Mouse (Mus musculus): ENCODE results near the gene Calhm5. TPM values are rescaled to one million over a fixed set of nuclear protein-coding genes. Genes with fewer than 3 reads are reported as not detected.

The Calhm5 gene
- polyA plus RNA-seq, 1 experiment from 2014 or later = 0.30 TPM

GRCm38 (mm10) chr10:34088515-34088914 is 7.8 kb downstream of the Calhm5 start:
- no peak for ATAC-seq (ENCODE audit: low FRiP score, low TSS enrichment)
- H3K4me2 ChIP-seq (replicated peaks; ENCODE audit: low read depth, low read length) = no peak overlapping the region
- WGBS = 79% methylated on average over 2 of the region's 2 CpGs
- H3K9me3 ChIP-seq (ENCODE audit: control insufficient read depth, low read length) = no peaks in the 10 kb centered on the region
- no peak overlapping the region for H3K27ac ChIP-seq (ENCODE audit: low read depth, low read length)
- H3K4me1 ChIP-seq (ENCODE audit: control insufficient read depth, insufficient read depth, low read length) = no peaks in the 10 kb centered on the region
- H3K9ac ChIP-seq (ENCODE audit: low read depth, low read length) = no peak overlapping the region
- no peaks in the 10 kb centered on the region for H3K27me3 ChIP-seq (ENCODE audit: control insufficient read depth, insufficient read depth, low read length)
- no peaks in the 10 kb centered on the region for H3K36me3 ChIP-seq (ENCODE audit: control insufficient read depth, insufficient read depth, low read length)
- no peak overlapping the region for H3K4me3 ChIP-seq (ENCODE audit: low read length)

GRCm38 (mm10) chr10:34086514-34086913 is 9.8 kb downstream of the Calhm5 start:
- no peak overlapping the region for H3K4me2 ChIP-seq (replicated peaks; ENCODE audit: low read depth, low read length)
- no peak overlapping the region for H3K27ac ChIP-seq (ENCODE audit: low read depth, low read length)
- no peak overlapping the region for H3K4me3 ChIP-seq (ENCODE audit: low read length)
- no peaks in the 10 kb centered on the region for H3K9me3 ChIP-seq (ENCODE audit: control insufficient read depth, low read length)
- no peaks in the 10 kb centered on the region for H3K36me3 ChIP-seq (ENCODE audit: control insufficient read depth, insufficient read depth, low read length)
- ATAC-seq (ENCODE audit: low FRiP score, low TSS enrichment) = no peak
- 91% methylated on average over 1 of the region's 1 CpGs for WGBS
- no peak overlapping the region for H3K9ac ChIP-seq (ENCODE audit: low read depth, low read length)
- H3K4me1 ChIP-seq (ENCODE audit: control insufficient read depth, insufficient read depth, low read length) = no peaks in the 10 kb centered on the region
- H3K27me3 ChIP-seq (ENCODE audit: control insufficient read depth, insufficient read depth, low read length) = no peaks in the 10 kb centered on the region

GRCm38 (mm10) chr10:34074522-34075200 is 21.7 kb downstream of the Calhm5 start:
- Histone ChIP-seq H3K27me3 (ENCODE audit: control insufficient read depth, insufficient read depth, low read length) (no peaks in the 10 kb centered on the region), H3K4me3 (ENCODE audit: low read length) (no peak overlapping the region), H3K36me3 (ENCODE audit: control insufficient read depth, insufficient read depth, low read length) (no peaks in the 10 kb centered on the region), H3K4me1 (ENCODE audit: control insufficient read depth, insufficient read depth, low read length) (no peaks in the 10 kb centered on the region), H3K27ac (ENCODE audit: low read depth, low read length) (no peak overlapping the region), H3K9ac (ENCODE audit: low read depth, low read length) (no peak overlapping the region), H3K4me2 (replicated peaks; ENCODE audit: low read depth, low read length) (no peak overlapping the region), H3K9me3 (ENCODE audit: control insufficient read depth, low read length) (no peaks in the 10 kb centered on the region)
- no peak for ATAC-seq (ENCODE audit: low FRiP score, low TSS enrichment)
- WGBS = 86% methylated on average over 5 of the region's 5 CpGs

GRCm38 (mm10) chr10:34071650-34072049 is 24.7 kb downstream of the Calhm5 start:
- Histone ChIP-seq H3K9ac (ENCODE audit: low read depth, low read length) (no peak overlapping the region), H3K9me3 (ENCODE audit: control insufficient read depth, low read length) (no peaks in the 10 kb centered on the region), H3K4me3 (ENCODE audit: low read length) (no peak overlapping the region), H3K27ac (ENCODE audit: low read depth, low read length) (no peak overlapping the region), H3K36me3 (ENCODE audit: control insufficient read depth, insufficient read depth, low read length) (no peaks in the 10 kb centered on the region), H3K4me1 (ENCODE audit: control insufficient read depth, insufficient read depth, low read length) (no peaks in the 10 kb centered on the region), H3K27me3 (ENCODE audit: control insufficient read depth, insufficient read depth, low read length) (no peaks in the 10 kb centered on the region), H3K4me2 (replicated peaks; ENCODE audit: low read depth, low read length) (no peak overlapping the region)
- WGBS = 40% methylated on average over 2 of the region's 2 CpGs
- no peak for ATAC-seq (ENCODE audit: low FRiP score, low TSS enrichment)

GRCm38 (mm10) chr10:34070999-34071492 is 25.3 kb downstream of the Calhm5 start:
- Histone ChIP-seq H3K4me1 (ENCODE audit: control insufficient read depth, insufficient read depth, low read length) (no peaks in the 10 kb centered on the region), H3K9me3 (ENCODE audit: control insufficient read depth, low read length) (no peaks in the 10 kb centered on the region), H3K27me3 (ENCODE audit: control insufficient read depth, insufficient read depth, low read length) (no peaks in the 10 kb centered on the region), H3K27ac (ENCODE audit: low read depth, low read length) (no peak overlapping the region), H3K36me3 (ENCODE audit: control insufficient read depth, insufficient read depth, low read length) (no peaks in the 10 kb centered on the region), H3K4me2 (replicated peaks; ENCODE audit: low read depth, low read length) (no peak overlapping the region), H3K9ac (ENCODE audit: low read depth, low read length) (no peak overlapping the region), H3K4me3 (ENCODE audit: low read length) (no peak overlapping the region)
- ATAC-seq (ENCODE audit: low FRiP score, low TSS enrichment) = no peak
- WGBS = 40% methylated on average over 5 of the region's 5 CpGs

- Histone ChIP-seq H3K9me3 (ENCODE audit: control insufficient read depth, low read length) (no peaks in the 10 kb centered on the region), H3K9ac (ENCODE audit: low read depth, low read length) (no peak overlapping the region), H3K27ac (ENCODE audit: low read depth, low read length) (no peak overlapping the region), H3K4me3 (ENCODE audit: low read length) (no peak overlapping the region), H3K4me1 (ENCODE audit: control insufficient read depth, insufficient read depth, low read length) (no peaks in the 10 kb centered on the region), H3K27me3 (ENCODE audit: control insufficient read depth, insufficient read depth, low read length) (no peaks in the 10 kb centered on the region), H3K4me2 (replicated peaks; ENCODE audit: low read depth, low read length) (no peak overlapping the region), H3K36me3 (ENCODE audit: control insufficient read depth, insufficient read depth, low read length) (no peaks in the 10 kb centered on the region)
- 83% methylated on average over 1 of the region's 1 CpGs for WGBS
- ATAC-seq (ENCODE audit: low FRiP score, low TSS enrichment) = no peak
These were observed 26.7 kb downstream of the Calhm5 start for GRCm38 (mm10) chr10:34069606-34070005.

- Histone ChIP-seq H3K9me3 (ENCODE audit: control insufficient read depth, low read length) (no peaks in the 10 kb centered on the region), H3K4me3 (ENCODE audit: low read length) (no peak overlapping the region), H3K4me1 (ENCODE audit: control insufficient read depth, insufficient read depth, low read length) (no peaks in the 10 kb centered on the region), H3K9ac (ENCODE audit: low read depth, low read length) (no peak overlapping the region), H3K4me2 (replicated peaks; ENCODE audit: low read depth, low read length) (no peak overlapping the region), H3K27me3 (ENCODE audit: control insufficient read depth, insufficient read depth, low read length) (no peaks in the 10 kb centered on the region), H3K27ac (ENCODE audit: low read depth, low read length) (no peak overlapping the region), H3K36me3 (ENCODE audit: control insufficient read depth, insufficient read depth, low read length) (no peaks in the 10 kb centered on the region)
- WGBS = 48% methylated on average over 3 of the region's 3 CpGs
- no peak for ATAC-seq (ENCODE audit: low FRiP score, low TSS enrichment)
These were observed 29.7 kb downstream of the Calhm5 start for GRCm38 (mm10) chr10:34066591-34066990.

- no peaks in the 10 kb centered on the region for H3K4me1 ChIP-seq (ENCODE audit: control insufficient read depth, insufficient read depth, low read length)
- 89% methylated on average over 2 of the region's 2 CpGs for WGBS
- no peak for ATAC-seq (ENCODE audit: low FRiP score, low TSS enrichment)
These were observed 42.3 kb downstream of the Calhm5 start for GRCm38 (mm10) chr10:34053987-34054386.

GRCm38 (mm10) chr10:34044210-34044609 is 52.1 kb downstream of the Calhm5 start, which contains the start of gene Calhm4:
Gene Calhm4, minus strand, starts transcription at chr10:34044310.
- ATAC-seq (ENCODE audit: low FRiP score, low TSS enrichment) = no peak
- no peak within 1 kb of the TSS for H3K4me3 ChIP-seq (ENCODE audit: low read length)
- no peaks in the 10 kb centered on the region for H3K4me1 ChIP-seq (ENCODE audit: control insufficient read depth, insufficient read depth, low read length)
- no peaks in the 10 kb centered on the region for H3K36me3 ChIP-seq (ENCODE audit: control insufficient read depth, insufficient read depth, low read length)
- no peak within 1 kb of the TSS for H3K27ac ChIP-seq (ENCODE audit: low read depth, low read length)
- H3K27me3 ChIP-seq (ENCODE audit: control insufficient read depth, insufficient read depth, low read length) = no peaks in the 10 kb centered on the region
- no peak within 1 kb of the TSS for H3K4me2 ChIP-seq (replicated peaks; ENCODE audit: low read depth, low read length)
- no peak within 1 kb of the TSS for H3K9ac ChIP-seq (ENCODE audit: low read depth, low read length)
- no peaks in the 10 kb centered on the region for H3K9me3 ChIP-seq (ENCODE audit: control insufficient read depth, low read length)
- 79% methylated on average over 5 of the region's 5 CpGs for WGBS

More at GRCm38 (mm10) chr10:34053987-34054386, 42.3 kb downstream of the Calhm5 start:
- H3K9me3 ChIP-seq (ENCODE audit: control insufficient read depth, low read length) = no peaks in the 10 kb centered on the region
- no peak overlapping the region for H3K27ac ChIP-seq (ENCODE audit: low read depth, low read length)
- H3K9ac ChIP-seq (ENCODE audit: low read depth, low read length) = no peak overlapping the region
- H3K27me3 ChIP-seq (ENCODE audit: control insufficient read depth, insufficient read depth, low read length) = no peaks in the 10 kb centered on the region
- no peak overlapping the region for H3K4me3 ChIP-seq (ENCODE audit: low read length)
- H3K4me2 ChIP-seq (replicated peaks; ENCODE audit: low read depth, low read length) = no peak overlapping the region
- no peaks in the 10 kb centered on the region for H3K36me3 ChIP-seq (ENCODE audit: control insufficient read depth, insufficient read depth, low read length)
